Comparison of ENCODE assay signal across 12 mouse cellular contexts in genomic region chr7:80072297-80072696, GRCm38 (mm10). TPM values are rescaled to one million over a fixed set of nuclear protein-coding genes. Genes with fewer than 3 reads are reported as not detected.
A peak's percentile ranks its signal among the peaks of the same experiment; 100 is the strongest.
DNase-seq lines count a peak whose midpoint lies in the region; ATAC-seq lines count a peak whose summit lies in the region.
"Had no signal": no experiment of that assay in that cellular context is flagged by ENCODE, and none has a peak within 500 bp of the region (broad histone marks: within the 10 kb centered on the region; RNA-seq: fewer than 3 reads in every experiment).

No protein-coding gene starts in this region.

- DNase-seq in cerebellum, postnatal 10 days: peak; percentile 60
- DNase-seq in cerebellum, adult 8-10 months: no peak
- DNase-seq in embryonic facial prominence, embryonic 10.5 days (ENCODE audit: low spot score): no peak
- no peak for DNase-seq in adrenal gland, postnatal 36 days
- no peak for DNase-seq in cerebellum, postnatal 14 days
- no peak for DNase-seq in heart, postnatal 36 days
- DNase-seq: kidney, adult 9 months; thymus, adult 18-20 months had no signal

- intact Hi-C loops in heart, postnatal 36 days (cut with DNase I): no loop called here

- peak overlapping the region; percentile 20 for H3K4me2 ChIP-seq in hindbrain, embryonic 16.5 days (ENCODE audit: low read length)
- peak overlapping the region; percentile 42 for H3K4me2 ChIP-seq in midbrain, embryonic 16.5 days (ENCODE audit: low read length)
- H3K4me2 ChIP-seq: embryonic facial prominence, embryonic 12.5 days; limb, embryonic 12.5 days had no signal

- no peaks in the 10 kb centered on the region for H3K9me3 ChIP-seq in embryonic facial prominence, embryonic 10.5 days
- no peaks in the 10 kb centered on the region for H3K9me3 ChIP-seq in hindbrain, embryonic 16.5 days (ENCODE audit: control insufficient read depth, low read length)
- no peaks in the 10 kb centered on the region for H3K9me3 ChIP-seq in midbrain, embryonic 16.5 days (replicated peaks; ENCODE audit: control insufficient read depth, low read length, poor library complexity, severe bottlenecking)
- H3K9me3 ChIP-seq: embryonic facial prominence, embryonic 12.5 days; limb, embryonic 12.5 days had no signal

- 0 out of 2 replicates have a peak overlapping the region, but pooled peaks have one; percentile 30 for H3K27ac ChIP-seq in embryonic facial prominence, embryonic 10.5 days (replicated peaks)
- H3K27ac ChIP-seq in hindbrain, embryonic 16.5 days (ENCODE audit: low read depth, low read length): peak overlapping the region; percentile 24; the same call in 1 of the 2 replicates
- peak overlapping the region; percentile 63 for H3K27ac ChIP-seq in midbrain, embryonic 16.5 days (ENCODE audit: low read length)
- H3K27ac ChIP-seq: embryonic facial prominence, embryonic 12.5 days; limb, embryonic 12.5 days had no signal

- H3K36me3 ChIP-seq in embryonic facial prominence, embryonic 10.5 days (replicated peaks): peaks cover 4% of the 10 kb centered on the region
- H3K36me3 ChIP-seq in hindbrain, embryonic 16.5 days (ENCODE audit: control insufficient read depth, insufficient read depth, low read length): no peaks in the 10 kb centered on the region
- no peaks in the 10 kb centered on the region for H3K36me3 ChIP-seq in midbrain, embryonic 16.5 days (ENCODE audit: control insufficient read depth, insufficient read depth, low read length)
- H3K36me3 ChIP-seq: embryonic facial prominence, embryonic 12.5 days; limb, embryonic 12.5 days had no signal

- WGBS in embryonic facial prominence, embryonic 10.5 days: 59% methylated on average over 6 of the region's 6 CpGs
- WGBS in hindbrain, embryonic 16.5 days: 27% methylated on average over 6 of the region's 6 CpGs
- WGBS in midbrain, embryonic 16.5 days: 13% methylated on average over 6 of the region's 6 CpGs

- ATAC-seq in hindbrain, embryonic 16.5 days: peak; percentile 40; the same call in 1 of the 2 replicates
- ATAC-seq in midbrain, embryonic 16.5 days: peak; percentile 61

- H3K27me3 ChIP-seq in embryonic facial prominence, embryonic 10.5 days (replicated peaks; ENCODE audit: low read depth, poor library complexity, severe bottlenecking): no peaks in the 10 kb centered on the region
- no peaks in the 10 kb centered on the region for H3K27me3 ChIP-seq in hindbrain, embryonic 16.5 days (replicated peaks; ENCODE audit: control insufficient read depth, insufficient read depth, low read length)
- H3K27me3 ChIP-seq in midbrain, embryonic 16.5 days (ENCODE audit: control insufficient read depth, insufficient read depth, low read depth, low read length): no peaks in the 10 kb centered on the region
- H3K27me3 ChIP-seq: embryonic facial prominence, embryonic 12.5 days; limb, embryonic 12.5 days had no signal

- H3K4me1 ChIP-seq in embryonic facial prominence, embryonic 10.5 days: peaks cover 95% of the 10 kb centered on the region
- peaks cover 43% of the 10 kb centered on the region for H3K4me1 ChIP-seq in hindbrain, embryonic 16.5 days (ENCODE audit: control insufficient read depth, insufficient read depth, low read depth, low read length)
- peaks cover 55% of the 10 kb centered on the region for H3K4me1 ChIP-seq in midbrain, embryonic 16.5 days (ENCODE audit: control insufficient read depth, insufficient read depth, low read length)

- no peak overlapping the region for H3K9ac ChIP-seq in hindbrain, embryonic 16.5 days (ENCODE audit: low read depth, low read length)
- no peak overlapping the region for H3K9ac ChIP-seq in midbrain, embryonic 16.5 days (ENCODE audit: low read depth, low read length)
- H3K9ac ChIP-seq: embryonic facial prominence, embryonic 12.5 days; limb, embryonic 12.5 days had no signal

- no peak overlapping the region for H3K4me3 ChIP-seq in embryonic facial prominence, embryonic 10.5 days
- H3K4me3 ChIP-seq in hindbrain, embryonic 16.5 days (ENCODE audit: low read length): no peak overlapping the region
- H3K4me3 ChIP-seq in midbrain, embryonic 16.5 days (ENCODE audit: low read depth, low read length): no peak overlapping the region
- H3K4me3 ChIP-seq: embryonic facial prominence, embryonic 12.5 days; limb, embryonic 12.5 days had no signal

RNA-seq across cellular contexts. Expression of gene Idh2, which starts 42.9 kb away (rescaled TPM):
- polyA plus RNA-seq in embryonic facial prominence, embryonic 10.5 days (2016; fragmentation: Nextera tagmentation; extraction: Ambion mirVana): 522 and 534 TPM in 2 replicates
- 215 and 225 TPM in 2 replicates for polyA plus RNA-seq in hindbrain, embryonic 16.5 days (2015; fragmentation: Nextera tagmentation; extraction: Ambion mirVana)
- polyA plus RNA-seq in midbrain, embryonic 16.5 days (2015; fragmentation: Nextera tagmentation; extraction: Ambion mirVana): 210 and 224 TPM in 2 replicates
- 100 to 1,000 TPM; 148 to 188 TPM for total RNA-seq in adrenal gland, postnatal 36 days (2021)
- 1,000 to 10,000 TPM; 1,714 to 2,029 TPM for total RNA-seq in heart, postnatal 36 days (2021)

RNA-seq across cellular contexts. Expression of gene Zfp710, which starts 47.7 kb away (rescaled TPM):
- 21.5 and 25.2 TPM in 2 replicates for polyA plus RNA-seq in embryonic facial prominence, embryonic 10.5 days (2016; fragmentation: Nextera tagmentation; extraction: Ambion mirVana)
- 13.6 and 14.9 TPM in 2 replicates for polyA plus RNA-seq in hindbrain, embryonic 16.5 days (2015; fragmentation: Nextera tagmentation; extraction: Ambion mirVana)
- polyA plus RNA-seq in midbrain, embryonic 16.5 days (2015; fragmentation: Nextera tagmentation; extraction: Ambion mirVana): 15.0 and 15.8 TPM in 2 replicates
- 10 to 100 TPM; 14.2 to 15.5 TPM for total RNA-seq in adrenal gland, postnatal 36 days (2021)
- 10 to 100 TPM; 27.4 to 28.0 TPM for total RNA-seq in heart, postnatal 36 days (2021)

Comparison
In these comparisons a context has a peak if more than half of its experiments do, and no peak if none do; other contexts are left out.
1. DNase-seq: peak in cerebellum, postnatal 10 days (2 of 2); none in cerebellum, adult 8-10 months (single experiment), embryonic facial prominence, embryonic 10.5 days (single experiment), adrenal gland, postnatal 36 days (0 of 2), cerebellum, postnatal 14 days (0 of 2) and heart, postnatal 36 days (0 of 2).
2. Peak in every context shown above with its lines, with median percentiles within 50 percentile points of each other: H3K27ac ChIP-seq.